Mouse (Mus musculus) layer of hippocampus, postnatal 36 days (tissue): ENCODE measurements at regions not wholly inside any gene's neighbourhood (a gene's known extent, or its start where the extent isn't known, plus 50 kb on each side); places are given as distances from the start of the nearest gene placed in this dataset.

Source experiments
- DNase-seq, 2 experiments: peaks; one replicate each; pipeline ENCODE4 v3.0.0; 2022

GRCm38 (mm10) chr17:83927749-83928387 is 80.1 kb upstream of the Haao start:
- DNase-seq: no peak

GRCm38 (mm10) chr17:83924259-83924922 is 76.6 kb upstream of the Haao start:
- no peak for DNase-seq

GRCm38 (mm10) chr17:83920894-83921293 is 73.1 kb upstream of the Haao start:
- no peak for DNase-seq

GRCm38 (mm10) chr17:83920225-83920624 is 72.5 kb upstream of the Haao start:
- DNase-seq: no peak

- no peak for DNase-seq
These were observed 70.8 kb upstream of the Haao start for GRCm38 (mm10) chr17:83918413-83919139.

GRCm38 (mm10) chr17:83917781-83918180 is 70.0 kb upstream of the Haao start:
- DNase-seq: no peak

- no peak for DNase-seq
These were observed 69.0 kb upstream of the Haao start for GRCm38 (mm10) chr17:83916684-83917166.

- DNase-seq: no peak
These were observed 67.3 kb upstream of the Haao start for GRCm38 (mm10) chr17:83915034-83915433.

GRCm38 (mm10) chr17:83914603-83915002 is 66.8 kb upstream of the Haao start:
- no peak for DNase-seq

- DNase-seq: no peak
These were observed 66.1 kb upstream of the Haao start for GRCm38 (mm10) chr17:83913711-83914415.

- no peak for DNase-seq
These were observed 64.7 kb upstream of the Haao start for GRCm38 (mm10) chr17:83912421-83912820.

GRCm38 (mm10) chr17:83908811-83909210 is 61.0 kb upstream of the Haao start:
- DNase-seq: no peak

GRCm38 (mm10) chr17:83907538-83907937 is 59.8 kb upstream of the Haao start:
- DNase-seq: no peak

GRCm38 (mm10) chr17:83906751-83907537 is 59.2 kb upstream of the Haao start:
- DNase-seq: no peak

GRCm38 (mm10) chr17:83903467-83903866 is 55.7 kb upstream of the Haao start:
- peak; percentile 65 to 67 for DNase-seq

GRCm38 (mm10) chr17:83902523-83902922 is 54.8 kb upstream of the Haao start:
- DNase-seq: no peak

- DNase-seq: no peak
These were observed 54.3 kb upstream of the Haao start for GRCm38 (mm10) chr17:83902091-83902490.

GRCm38 (mm10) chr17:83899588-83900152 is 51.9 kb upstream of the Haao start:
- DNase-seq: no peak

GRCm38 (mm10) chr17:83898531-83898930 is 50.8 kb upstream of the Haao start:
- no peak for DNase-seq
